Mouse (Mus musculus): ENCODE results near the gene Spindoc.

- TF ChIP-seq EP300 (IDR thresholded peaks at IDR 0.05; ENCODE audit: low read depth) = no peak
- no peak for TF ChIP-seq CTCF (IDR thresholded peaks at IDR 0.05; ENCODE audit: low read depth)
These were observed 42.4 kb downstream of the Spindoc start for GRCm38 (mm10) chr19:7340371-7340779.
